Mouse (Mus musculus): ENCODE measurements around the gene Lsp1. TPM values are rescaled to one million over a fixed set of nuclear protein-coding genes. Genes with fewer than 3 reads are reported as not detected.

Gene Lsp1
- polyA plus RNA-seq, 1 experiment from 2014 or later, result 15.5 TPM

DNA sequence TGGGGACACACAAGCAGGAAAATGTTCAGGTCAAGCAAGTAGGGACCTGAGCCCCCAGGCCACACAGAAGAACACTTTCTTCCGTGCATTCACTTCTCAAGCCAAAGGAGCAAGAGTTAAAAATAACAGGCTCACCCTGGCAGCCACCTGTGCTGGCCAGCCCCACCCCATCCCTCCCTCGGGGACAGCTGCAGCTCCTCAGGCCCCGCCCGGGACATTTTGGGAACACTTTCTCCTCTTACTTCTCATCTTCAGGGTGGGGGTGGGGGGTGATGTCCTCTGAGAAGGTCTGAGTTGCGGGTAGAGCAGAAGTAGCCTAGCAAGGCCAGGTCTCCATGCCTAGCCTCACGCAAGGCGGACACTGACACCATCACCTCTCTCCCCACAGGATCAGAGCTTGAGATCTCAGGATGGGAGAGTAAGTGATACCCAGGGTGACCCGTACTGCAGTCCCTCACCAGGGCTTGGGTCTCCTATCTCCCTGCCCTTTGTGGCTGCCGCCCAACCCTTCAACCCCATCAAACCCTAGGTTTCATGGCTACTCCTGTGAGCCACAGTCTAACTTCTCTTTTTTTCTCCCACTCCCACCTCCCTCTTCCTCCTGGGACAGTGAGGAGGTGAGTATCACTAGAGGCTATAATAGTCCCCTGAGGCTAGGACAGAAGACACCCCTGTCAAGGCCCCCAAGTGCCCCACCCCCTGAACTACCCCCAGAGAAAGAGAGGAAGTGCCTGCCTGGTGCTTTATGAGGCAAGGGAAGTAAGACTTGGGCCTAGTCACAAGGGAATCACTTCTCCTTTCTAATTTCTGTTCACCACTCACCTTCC is 18.3 kb upstream of the Lsp1 start:
- POLR2A ChIA-PET, result interaction anchor here (0.6 to 1.2 kb wide), 2 partner anchors 9 to 11 kb away, joined by 3 to 4 read pairs; no protein-coding TSS in a partner anchor
- in situ Hi-C loops (cut with MboI; ENCODE audit: low pct_unique_long_range_greater_than_20kb), result loop anchor here (5.0 kb wide), 2 partner anchors 55 to 235 kb away; partner anchors contain the start of gene Tnnt3
- no peaks in the 10 kb centered on the region for H3K27me3 ChIP-seq
- TF ChIP-seq CTCF (IDR thresholded peaks at IDR 0.05), result no peak
- no peak for DNase-seq (ENCODE audit: low read depth, low spot score)
- CTCF ChIA-PET, result no interaction called here
- ATAC-seq, result no peak

DNA sequence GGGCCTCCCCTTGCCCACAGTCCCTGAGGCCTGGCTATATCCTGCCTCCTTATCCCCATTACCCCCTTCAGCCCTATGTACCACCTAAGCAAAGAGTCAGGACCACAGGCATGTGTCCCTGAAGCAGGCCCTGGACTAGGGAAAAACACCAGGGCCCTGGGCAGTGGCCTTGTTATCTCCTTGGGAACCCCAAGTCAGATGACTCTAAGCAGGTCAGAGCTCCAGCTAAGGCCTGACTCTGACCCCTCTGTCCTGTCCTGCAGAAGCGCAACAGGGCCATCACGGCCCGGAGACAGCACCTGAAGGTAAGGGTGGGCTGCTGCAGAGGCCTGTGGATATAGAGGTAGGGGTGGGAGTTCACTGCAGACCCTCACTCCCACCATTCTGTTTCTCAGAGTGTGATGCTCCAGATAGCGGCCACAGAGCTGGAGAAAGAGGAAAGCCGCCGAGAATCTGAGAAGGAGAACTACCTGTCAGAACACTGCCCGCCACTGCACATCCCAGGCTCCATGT is 17.6 kb upstream of the Lsp1 start:
- in situ Hi-C loops (cut with MboI; ENCODE audit: low pct_unique_long_range_greater_than_20kb), result loop anchor here (5.0 kb wide), 2 partner anchors 54 to 234 kb away; partner anchors contain the start of gene Tnnt3
- ATAC-seq, result no peak
- POLR2A ChIA-PET, result interaction anchor here (1.2 kb wide), 1 partner anchor 10 kb away, joined by 3 read pairs; no protein-coding TSS in a partner anchor

DNA sequence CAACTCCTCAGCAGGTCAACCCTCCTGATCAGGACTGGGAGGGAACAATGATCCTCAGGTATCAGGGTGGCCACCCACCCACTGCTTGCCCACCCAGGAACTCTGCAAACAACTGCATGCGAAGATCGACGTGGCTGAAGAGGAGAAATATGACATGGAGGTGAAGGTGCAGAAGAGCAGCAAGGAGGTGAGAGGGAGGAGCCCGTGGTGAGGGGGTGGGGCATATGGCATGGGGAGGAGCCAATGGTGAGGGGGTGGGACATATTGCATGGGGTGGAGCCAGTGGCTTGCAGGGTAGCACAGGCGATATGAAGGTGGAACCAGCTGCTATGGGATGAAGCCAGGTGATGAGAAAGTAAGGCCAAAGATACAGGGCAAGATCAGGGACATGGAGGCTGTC is 17.1 kb upstream of the Lsp1 start:
- in situ Hi-C loops (cut with MboI; ENCODE audit: low pct_unique_long_range_greater_than_20kb), result loop anchor here (5.0 kb wide), 2 partner anchors 54 to 234 kb away; partner anchors contain the start of gene Tnnt3
- no peaks in the 10 kb centered on the region for H3K27me3 ChIP-seq
- ChIA-PET POLR2A (interaction anchor here (1.2 kb wide), 1 partner anchor 10 kb away, joined by 3 read pairs; no protein-coding TSS in a partner anchor), CTCF (no interaction called here)
- DNase-seq (ENCODE audit: low read depth, low spot score) (no peak), ATAC-seq (no peak)
- TF ChIP-seq CTCF (IDR thresholded peaks at IDR 0.05), result no peak

More for the DNA sequence above, 17.6 kb upstream of the Lsp1 start:
- no peak for TF ChIP-seq CTCF (IDR thresholded peaks at IDR 0.05)
- CTCF ChIA-PET, result no interaction called here
- H3K27me3 ChIP-seq, result no peaks in the 10 kb centered on the region
- no peak for DNase-seq (ENCODE audit: low read depth, low spot score)

- in situ Hi-C loops (cut with MboI; ENCODE audit: low pct_unique_long_range_greater_than_20kb), result loop anchor here (5.0 kb wide), 2 partner anchors 53 to 233 kb away; partner anchors contain the start of gene Tnnt3
- no peak for TF ChIP-seq CTCF (IDR thresholded peaks at IDR 0.05)
- CTCF ChIA-PET, result interaction anchor here (1.5 kb wide), 1 partner anchor 37 kb away, joined by 3 read pairs; no protein-coding TSS in a partner anchor
These were observed 16.4 kb upstream of the Lsp1 start for GRCm38 (mm10) chr7:142444171-142444570.

DNA sequence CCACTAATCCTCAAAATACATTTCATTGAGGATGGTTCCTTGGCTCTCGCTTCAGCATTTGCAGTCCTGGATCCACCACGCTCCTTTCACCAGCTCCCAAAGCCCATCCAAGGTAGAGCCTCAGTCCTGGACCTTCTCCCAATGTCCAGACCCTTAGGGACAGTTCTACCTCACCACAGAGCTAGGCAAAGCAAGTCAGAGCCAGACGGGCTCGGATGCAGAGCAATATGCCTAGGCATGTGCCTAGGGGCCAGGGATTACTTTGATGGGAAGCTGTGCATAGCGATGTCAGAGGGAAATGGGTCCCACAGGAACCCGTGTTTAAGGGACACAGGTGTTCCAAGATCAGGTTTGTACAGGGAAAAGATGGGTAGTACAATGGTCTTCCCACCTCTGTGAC is 15.3 kb upstream of the Lsp1 start:
- in situ Hi-C loops (cut with MboI; ENCODE audit: low pct_unique_long_range_greater_than_20kb), result no loop called here
- H3K27me3 ChIP-seq, result no peaks in the 10 kb centered on the region
- ChIA-PET POLR2A (interaction anchor here (0.5 kb wide), 1 partner anchor 80 kb away, joined by 5 read pairs; no protein-coding TSS in a partner anchor), CTCF (interaction anchor here (1.3 to 1.5 kb wide), 2 partner anchors 36 to 38 kb away, joined by 3 to 4 read pairs; no protein-coding TSS in a partner anchor)
- ATAC-seq (no peak), DNase-seq (ENCODE audit: low read depth, low spot score) (no peak)
- no peak for TF ChIP-seq CTCF (IDR thresholded peaks at IDR 0.05)

More at GRCm38 (mm10) chr7:142444171-142444570, 16.4 kb upstream of the Lsp1 start:
- POLR2A ChIA-PET, result no interaction called here
- H3K27me3 ChIP-seq, result no peaks in the 10 kb centered on the region
- DNase-seq (ENCODE audit: low read depth, low spot score) (no peak), ATAC-seq (no peak)

GRCm38 (mm10) chr7:142446264-142446663 is 14.3 kb upstream of the Lsp1 start:
- no peak for ATAC-seq
- CTCF ChIA-PET, result no interaction called here
- in situ Hi-C loops (cut with MboI; ENCODE audit: low pct_unique_long_range_greater_than_20kb), result no loop called here
- POLR2A ChIA-PET, result no interaction called here
- DNase-seq (ENCODE audit: low read depth, low spot score), result no peak
- TF ChIP-seq CTCF (IDR thresholded peaks at IDR 0.05), result no peak
- H3K27me3 ChIP-seq, result no peaks in the 10 kb centered on the region

- ChIA-PET CTCF (interaction anchor here (0.9 to 1.7 kb wide), 3 partner anchors 9 to 48 kb away, joined by 3 to 5 read pairs (median 4); no protein-coding TSS in a partner anchor), POLR2A (no interaction called here)
- ATAC-seq (no peak), DNase-seq (ENCODE audit: low read depth, low spot score) (no peak)
- in situ Hi-C loops (cut with MboI; ENCODE audit: low pct_unique_long_range_greater_than_20kb), result no loop called here
- no peak for TF ChIP-seq CTCF (IDR thresholded peaks at IDR 0.05)
- no peaks in the 10 kb centered on the region for H3K27me3 ChIP-seq
These were observed 11.5 kb upstream of the Lsp1 start for GRCm38 (mm10) chr7:142449038-142449617.

- in situ Hi-C loops (cut with MboI; ENCODE audit: low pct_unique_long_range_greater_than_20kb), result no loop called here
- ATAC-seq (no peak), DNase-seq (ENCODE audit: low read depth, low spot score) (no peak)
- CTCF ChIA-PET, result interaction anchor here (0.5 kb wide), 1 partner anchor 88 kb away, joined by 3 read pairs; no protein-coding TSS in a partner anchor
- TF ChIP-seq CTCF (IDR thresholded peaks at IDR 0.05), result no peak
- H3K27me3 ChIP-seq, result no peaks in the 10 kb centered on the region
- POLR2A ChIA-PET, result no interaction called here
These were observed 5.9 kb upstream of the Lsp1 start for GRCm38 (mm10) chr7:142454706-142455105.

DNA sequence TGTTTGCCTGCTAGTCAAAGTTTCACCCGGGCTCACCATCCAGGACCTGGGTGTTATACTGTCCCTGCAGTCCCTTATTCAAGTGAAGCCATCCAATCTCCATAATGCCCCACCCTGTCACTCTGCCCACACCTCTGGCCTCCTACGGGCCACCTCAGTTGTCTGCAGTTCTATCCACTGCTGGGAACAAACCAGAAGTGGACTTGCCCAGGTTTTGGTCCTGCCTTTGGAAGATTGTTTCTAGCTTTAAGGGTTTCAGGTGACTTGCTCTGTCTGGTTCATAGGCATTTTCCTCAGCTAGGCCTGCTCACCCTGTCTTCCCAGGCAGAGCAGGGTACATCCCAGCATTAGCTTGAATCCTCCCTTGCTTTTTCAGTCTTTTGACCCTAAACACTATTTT is 5.4 kb upstream of the Lsp1 start:
- no peaks in the 10 kb centered on the region for H3K27me3 ChIP-seq
- DNase-seq (ENCODE audit: low read depth, low spot score), result no peak
- ATAC-seq, result no peak
- in situ Hi-C loops (cut with MboI; ENCODE audit: low pct_unique_long_range_greater_than_20kb), result no loop called here
- CTCF ChIA-PET, result interaction anchor here (0.5 kb wide), 1 partner anchor 88 kb away, joined by 3 read pairs; no protein-coding TSS in a partner anchor
- no peak for TF ChIP-seq CTCF (IDR thresholded peaks at IDR 0.05)
- POLR2A ChIA-PET, result interaction anchor here (0.8 kb wide), 1 partner anchor 26 kb away, joined by 5 read pairs; no protein-coding TSS in a partner anchor

GRCm38 (mm10) chr7:142456806-142457205 is 3.8 kb upstream of the Lsp1 start:
- ATAC-seq (no peak), DNase-seq (ENCODE audit: low read depth, low spot score) (no peak)
- no peaks in the 10 kb centered on the region for H3K27me3 ChIP-seq
- ChIA-PET POLR2A (interaction anchor here (0.6 to 1.0 kb wide), 3 partner anchors 12 to 53 kb away, joined by 3 read pairs; no protein-coding TSS in a partner anchor), CTCF (interaction anchor here (1.1 to 2.1 kb wide), 3 partner anchors 14 to 21 kb away, joined by 3 to 6 read pairs (median 3); no protein-coding TSS in a partner anchor)
- TF ChIP-seq CTCF (IDR thresholded peaks at IDR 0.05), result no peak
- in situ Hi-C loops (cut with MboI; ENCODE audit: low pct_unique_long_range_greater_than_20kb), result no loop called here
